Mouse (Mus musculus): ENCODE measurements at regions not wholly inside any gene's neighbourhood (a gene's known extent, or its start where the extent isn't known, plus 50 kb on each side); places are given as distances from the start of the nearest gene placed in this dataset.
A peak's percentile ranks its signal among the peaks of the same experiment; 100 is the strongest.

DNA sequence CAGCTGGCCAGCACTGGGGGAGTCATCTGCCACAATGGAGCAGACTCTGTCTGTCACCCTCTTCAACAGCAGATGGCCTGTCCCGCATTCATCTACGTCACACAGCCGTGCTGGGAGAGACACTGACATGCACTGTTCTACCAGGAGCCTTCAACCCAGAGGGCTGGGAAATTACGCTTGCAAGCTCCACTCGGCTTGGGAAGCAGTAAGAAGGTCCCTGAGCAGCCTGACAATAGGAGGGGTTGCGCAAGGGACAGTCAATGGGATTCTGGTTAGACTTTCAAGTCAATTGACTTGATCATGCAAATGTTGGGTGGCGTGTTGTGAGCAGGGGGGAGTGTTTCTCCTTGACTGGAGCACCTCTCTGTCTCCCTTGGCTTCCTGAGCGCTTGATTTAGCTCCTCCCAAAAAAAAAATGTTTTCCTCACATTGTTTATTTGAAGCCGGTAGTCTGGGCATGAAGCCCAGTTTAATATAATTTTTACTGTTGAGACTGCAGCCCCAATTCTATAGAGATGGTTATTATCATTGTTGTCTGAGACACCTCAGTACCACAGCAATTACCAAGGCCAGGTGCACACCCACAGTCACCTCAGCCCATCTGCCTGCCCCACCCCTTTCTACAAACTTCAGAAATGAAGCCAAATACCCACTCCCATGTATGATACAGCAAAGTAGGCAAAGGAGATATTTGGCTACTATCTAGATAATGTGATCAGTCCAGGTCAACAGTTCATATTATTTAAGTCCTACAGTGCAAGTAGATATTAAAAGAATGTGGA is 99.9 kb upstream of the Klf3 start:
- Histone ChIP-seq H3K27ac (replicated peaks; ENCODE audit: low read depth, low read length) (peak overlapping the region; percentile 54), H3K4me1 (ENCODE audit: control insufficient read depth, insufficient read depth, low read length) (peaks cover 30% of the 10 kb centered on the region), H3K4me3 (ENCODE audit: low read depth, low read length) (no peak overlapping the region), H3K9ac (ENCODE audit: low read depth, low read length) (no peak overlapping the region), H3K27me3 (replicated peaks; ENCODE audit: control insufficient read depth, insufficient read depth, low read length) (no peaks in the 10 kb centered on the region), H3K4me2 (ENCODE audit: low read depth, low read length) (peak overlapping the region; percentile 21; the same call in 1 of the 2 replicates), H3K36me3 (ENCODE audit: control insufficient read depth, insufficient read depth, low read length) (no peaks in the 10 kb centered on the region), H3K9me3 (ENCODE audit: control insufficient read depth, low read length) (no peaks in the 10 kb centered on the region)
- ATAC-seq (ENCODE audit: low read depth): peak; percentile 35
- peak; percentile 82 for DNase-seq (ENCODE audit: low spot score)
- WGBS: 52% methylated on average over 9 of the region's 9 CpGs

DNA sequence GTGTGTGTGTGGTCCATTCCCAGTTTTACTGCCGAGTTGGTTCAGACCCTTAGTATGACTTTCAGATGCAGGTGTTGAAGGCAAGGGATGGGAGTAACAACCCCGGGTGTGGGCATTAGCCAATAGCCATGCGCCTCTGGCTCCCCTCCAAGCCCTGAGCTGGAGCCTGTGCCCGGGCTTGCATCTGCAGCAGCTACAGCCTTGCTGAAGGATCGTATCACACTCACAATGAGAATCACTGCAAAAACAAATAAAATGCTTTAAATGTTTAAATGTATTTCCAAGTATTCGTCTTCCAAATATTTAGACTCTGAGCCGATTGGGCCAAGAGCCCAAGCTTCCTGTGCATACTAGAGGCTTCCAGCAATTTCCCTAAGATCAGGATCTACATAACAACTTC is 99.0 kb upstream of the Klf3 start:
- no peaks in the 10 kb centered on the region for H3K36me3 ChIP-seq (ENCODE audit: control insufficient read depth, insufficient read depth, low read length)
- peak overlapping the region; percentile 36; the same call in 1 of the 2 replicates for H3K27ac ChIP-seq (replicated peaks; ENCODE audit: low read depth, low read length)
- H3K27me3 ChIP-seq (replicated peaks; ENCODE audit: control insufficient read depth, insufficient read depth, low read length): no peaks in the 10 kb centered on the region
- no peak overlapping the region for H3K4me3 ChIP-seq (ENCODE audit: low read depth, low read length)
- 42% methylated on average over 7 of the region's 7 CpGs for WGBS
- H3K4me2 ChIP-seq (ENCODE audit: low read depth, low read length): no peak overlapping the region
- DNase-seq (ENCODE audit: low spot score) (peak; percentile 75), ATAC-seq (ENCODE audit: low read depth) (peak; percentile 45; the same call in 1 of the 2 replicates)
- peaks cover 30% of the 10 kb centered on the region for H3K4me1 ChIP-seq (ENCODE audit: control insufficient read depth, insufficient read depth, low read length)
- no peak overlapping the region for H3K9ac ChIP-seq (ENCODE audit: low read depth, low read length)
- no peaks in the 10 kb centered on the region for H3K9me3 ChIP-seq (ENCODE audit: control insufficient read depth, low read length)

DNA sequence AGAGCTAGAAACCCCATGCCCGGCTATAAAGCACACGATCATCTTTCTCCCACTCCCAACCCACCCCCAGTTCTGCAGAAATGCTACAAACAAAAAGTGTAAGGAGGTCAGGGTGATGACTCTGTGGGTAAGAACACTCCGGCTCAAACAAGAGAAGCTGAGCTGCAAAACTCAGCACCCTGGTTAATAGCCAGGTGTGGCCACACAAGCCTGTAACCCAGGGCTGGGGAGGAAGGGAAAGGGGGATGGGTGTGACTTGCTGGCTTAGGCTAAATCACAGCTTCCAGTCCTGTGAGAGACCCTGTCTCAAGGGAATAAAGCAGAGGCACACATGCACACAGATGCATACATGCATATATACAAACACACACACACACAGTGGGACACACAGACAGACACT is 96.6 kb upstream of the Klf3 start:
- DNase-seq (ENCODE audit: low spot score) (no peak), ATAC-seq (ENCODE audit: low read depth) (peak; percentile 26; the same call in 1 of the 2 replicates)
- 36% methylated on average over 3 of the region's 3 CpGs for WGBS

DNA sequence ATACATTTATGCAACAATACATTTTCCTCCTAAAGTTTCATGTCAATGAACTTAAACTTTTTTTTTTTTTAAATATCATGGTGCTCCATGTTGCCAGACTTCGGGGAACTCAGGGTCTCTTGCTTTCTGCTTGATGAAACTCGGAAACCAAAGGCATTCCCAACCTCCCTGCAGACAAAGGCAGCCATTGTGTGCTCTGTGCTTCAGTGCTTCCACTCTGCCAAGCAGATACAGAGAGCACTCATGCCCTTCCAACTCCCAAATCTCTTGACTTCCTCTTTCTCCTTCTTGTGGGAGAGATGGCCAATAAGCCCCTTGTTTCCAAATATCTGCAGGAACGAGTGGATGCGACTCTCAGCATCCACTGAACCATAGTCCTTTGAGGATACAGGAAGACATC is 94.0 kb upstream of the Klf3 start:
- no peaks in the 10 kb centered on the region for H3K36me3 ChIP-seq (ENCODE audit: control insufficient read depth, insufficient read depth, low read length)
- H3K4me2 ChIP-seq (ENCODE audit: low read depth, low read length): no peak overlapping the region
- no peaks in the 10 kb centered on the region for H3K9me3 ChIP-seq (ENCODE audit: control insufficient read depth, low read length)
- no peaks in the 10 kb centered on the region for H3K27me3 ChIP-seq (replicated peaks; ENCODE audit: control insufficient read depth, insufficient read depth, low read length)
- H3K9ac ChIP-seq (ENCODE audit: low read depth, low read length): no peak overlapping the region
- H3K4me3 ChIP-seq (ENCODE audit: low read depth, low read length): no peak overlapping the region
- DNase-seq (ENCODE audit: low spot score) (peak; percentile 72), ATAC-seq (ENCODE audit: low read depth) (no peak)
- H3K4me1 ChIP-seq (ENCODE audit: control insufficient read depth, insufficient read depth, low read length): peaks cover 8% of the 10 kb centered on the region
- WGBS: 33% methylated on average over 4 of the region's 4 CpGs
- H3K27ac ChIP-seq (replicated peaks; ENCODE audit: low read depth, low read length): no peak overlapping the region

More for the DNA sequence above, 96.6 kb upstream of the Klf3 start:
- Histone ChIP-seq H3K4me3 (ENCODE audit: low read depth, low read length) (no peak overlapping the region), H3K9me3 (ENCODE audit: control insufficient read depth, low read length) (no peaks in the 10 kb centered on the region), H3K9ac (ENCODE audit: low read depth, low read length) (no peak overlapping the region), H3K4me1 (ENCODE audit: control insufficient read depth, insufficient read depth, low read length) (peaks cover 25% of the 10 kb centered on the region), H3K27ac (replicated peaks; ENCODE audit: low read depth, low read length) (no peak overlapping the region), H3K4me2 (ENCODE audit: low read depth, low read length) (no peak overlapping the region), H3K36me3 (ENCODE audit: control insufficient read depth, insufficient read depth, low read length) (no peaks in the 10 kb centered on the region), H3K27me3 (replicated peaks; ENCODE audit: control insufficient read depth, insufficient read depth, low read length) (no peaks in the 10 kb centered on the region)

DNA sequence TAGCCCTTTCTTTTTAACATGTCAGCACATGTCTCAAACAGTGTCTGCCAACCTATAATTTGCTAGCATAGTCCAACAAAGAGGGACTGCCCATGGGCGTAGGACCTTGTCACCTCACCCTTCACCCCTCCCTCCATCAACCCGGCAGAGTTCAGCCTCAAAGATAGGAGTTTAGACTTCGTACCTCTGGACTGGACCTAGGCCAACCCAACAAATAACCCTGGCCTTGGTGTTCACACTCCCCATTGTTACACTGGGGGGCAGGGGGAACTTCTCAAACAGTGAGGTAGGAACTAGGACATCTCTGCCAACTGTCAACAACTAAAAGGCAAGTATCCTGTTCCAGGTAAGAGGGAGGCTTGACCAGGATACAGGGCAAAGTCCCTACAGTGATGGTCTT is 93.0 kb upstream of the Klf3 start:
- no peaks in the 10 kb centered on the region for H3K4me1 ChIP-seq (ENCODE audit: control insufficient read depth, insufficient read depth, low read length)
- no peaks in the 10 kb centered on the region for H3K9me3 ChIP-seq (ENCODE audit: control insufficient read depth, low read length)
- no peaks in the 10 kb centered on the region for H3K36me3 ChIP-seq (ENCODE audit: control insufficient read depth, insufficient read depth, low read length)
- H3K4me3 ChIP-seq (ENCODE audit: low read depth, low read length): no peak overlapping the region
- no peak for DNase-seq (ENCODE audit: low spot score)
- H3K27me3 ChIP-seq (replicated peaks; ENCODE audit: control insufficient read depth, insufficient read depth, low read length): no peaks in the 10 kb centered on the region
- H3K4me2 ChIP-seq (ENCODE audit: low read depth, low read length): no peak overlapping the region
- WGBS: 60% methylated on average over 3 of the region's 3 CpGs
- H3K27ac ChIP-seq (replicated peaks; ENCODE audit: low read depth, low read length): no peak overlapping the region
- H3K9ac ChIP-seq (ENCODE audit: low read depth, low read length): no peak overlapping the region
- ATAC-seq (ENCODE audit: low read depth): no peak

DNA sequence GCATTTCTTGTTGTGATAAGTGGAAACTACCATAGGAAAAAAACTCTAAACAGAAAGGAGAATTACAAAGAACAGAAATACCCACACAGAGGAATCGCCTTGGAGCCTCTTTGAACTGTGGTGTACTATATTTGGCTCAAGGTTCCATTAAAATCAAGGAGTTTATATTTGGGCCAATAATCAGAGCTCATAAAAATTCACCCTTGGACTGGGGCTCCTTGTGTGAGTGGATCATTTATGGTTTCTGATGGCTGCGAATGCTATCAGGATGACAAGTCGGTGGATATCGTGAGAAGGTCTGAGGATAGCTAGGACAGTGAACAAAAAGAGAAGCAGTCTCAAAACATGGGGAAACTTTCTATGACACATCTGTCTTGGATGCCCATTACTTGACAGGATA is 92.2 kb upstream of the Klf3 start:
- DNase-seq (ENCODE audit: low spot score) (no peak), ATAC-seq (ENCODE audit: low read depth) (no peak)
- Histone ChIP-seq H3K9me3 (ENCODE audit: control insufficient read depth, low read length) (no peaks in the 10 kb centered on the region), H3K27ac (replicated peaks; ENCODE audit: low read depth, low read length) (no peak overlapping the region), H3K4me3 (ENCODE audit: low read depth, low read length) (no peak overlapping the region), H3K4me1 (ENCODE audit: control insufficient read depth, insufficient read depth, low read length) (no peaks in the 10 kb centered on the region), H3K9ac (ENCODE audit: low read depth, low read length) (no peak overlapping the region), H3K36me3 (ENCODE audit: control insufficient read depth, insufficient read depth, low read length) (no peaks in the 10 kb centered on the region), H3K4me2 (ENCODE audit: low read depth, low read length) (no peak overlapping the region), H3K27me3 (replicated peaks; ENCODE audit: control insufficient read depth, insufficient read depth, low read length) (no peaks in the 10 kb centered on the region)
- WGBS: 97% methylated on average over 4 of the region's 4 CpGs

DNA sequence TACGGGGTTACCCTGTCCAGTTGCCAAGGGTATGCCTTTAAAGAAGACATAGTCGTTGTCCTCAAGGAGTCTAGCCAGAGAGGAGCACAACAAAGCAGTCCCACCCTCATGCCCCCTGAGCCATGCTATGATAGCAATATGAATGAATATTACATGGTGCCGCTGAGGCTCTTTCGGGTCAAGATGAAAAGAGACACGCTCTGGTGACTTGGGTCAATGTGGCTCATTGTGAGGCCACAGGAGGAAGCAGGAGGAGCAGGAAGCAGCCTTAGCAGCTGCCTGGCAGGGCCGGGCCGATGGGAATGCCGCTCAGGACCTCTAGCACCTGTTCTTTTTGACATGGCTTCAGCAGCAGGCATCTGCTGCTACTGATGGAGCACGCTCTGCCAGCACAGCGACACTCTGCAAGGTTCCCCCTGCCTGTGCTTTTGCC is 89.0 kb upstream of the Klf3 start:
- H3K4me2 ChIP-seq (ENCODE audit: low read depth, low read length): no peak overlapping the region
- H3K36me3 ChIP-seq (ENCODE audit: control insufficient read depth, insufficient read depth, low read length): no peaks in the 10 kb centered on the region
- peak; percentile 81 for ATAC-seq (ENCODE audit: low read depth)
- no peak overlapping the region for H3K9ac ChIP-seq (ENCODE audit: low read depth, low read length)
- DNase-seq (ENCODE audit: low spot score): peak; percentile 65
- 41% methylated on average over 9 of the region's 10 CpGs for WGBS
- H3K27ac ChIP-seq (replicated peaks; ENCODE audit: low read depth, low read length): no peak overlapping the region
- no peaks in the 10 kb centered on the region for H3K4me1 ChIP-seq (ENCODE audit: control insufficient read depth, insufficient read depth, low read length)
- no peaks in the 10 kb centered on the region for H3K27me3 ChIP-seq (replicated peaks; ENCODE audit: control insufficient read depth, insufficient read depth, low read length)
- H3K4me3 ChIP-seq (ENCODE audit: low read depth, low read length): no peak overlapping the region
- H3K9me3 ChIP-seq (ENCODE audit: control insufficient read depth, low read length): no peaks in the 10 kb centered on the region

DNA sequence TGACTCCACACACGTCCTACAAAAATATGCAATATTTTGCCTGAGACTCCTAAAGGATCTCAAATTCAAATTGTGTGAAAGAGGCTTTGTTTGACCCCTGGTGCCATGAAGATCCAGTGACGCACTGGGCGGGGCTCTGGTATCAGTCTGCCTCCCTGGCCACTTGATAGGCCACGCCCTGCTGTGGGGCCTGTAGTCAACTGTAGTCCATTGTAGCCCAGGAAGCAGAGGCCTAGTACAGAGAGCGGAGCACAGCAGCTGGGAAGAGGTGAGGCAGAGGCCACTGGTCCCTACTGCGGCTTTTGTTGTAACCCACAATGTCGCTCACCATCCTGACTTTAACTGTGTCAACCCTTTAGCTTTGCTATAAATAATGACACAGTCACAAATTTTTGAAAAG is 88.5 kb upstream of the Klf3 start:
- H3K27ac ChIP-seq (replicated peaks; ENCODE audit: low read depth, low read length): no peak overlapping the region
- ATAC-seq (ENCODE audit: low read depth): peak; percentile 90
- WGBS: 68% methylated on average over 7 of the region's 7 CpGs
- H3K9me3 ChIP-seq (ENCODE audit: control insufficient read depth, low read length): no peaks in the 10 kb centered on the region
- no peak overlapping the region for H3K4me3 ChIP-seq (ENCODE audit: low read depth, low read length)
- H3K4me2 ChIP-seq (ENCODE audit: low read depth, low read length): no peak overlapping the region
- no peaks in the 10 kb centered on the region for H3K27me3 ChIP-seq (replicated peaks; ENCODE audit: control insufficient read depth, insufficient read depth, low read length)
- H3K9ac ChIP-seq (ENCODE audit: low read depth, low read length): no peak overlapping the region
- H3K36me3 ChIP-seq (ENCODE audit: control insufficient read depth, insufficient read depth, low read length): no peaks in the 10 kb centered on the region
- peak; percentile 76 for DNase-seq (ENCODE audit: low spot score)
- H3K4me1 ChIP-seq (ENCODE audit: control insufficient read depth, insufficient read depth, low read length): no peaks in the 10 kb centered on the region

DNA sequence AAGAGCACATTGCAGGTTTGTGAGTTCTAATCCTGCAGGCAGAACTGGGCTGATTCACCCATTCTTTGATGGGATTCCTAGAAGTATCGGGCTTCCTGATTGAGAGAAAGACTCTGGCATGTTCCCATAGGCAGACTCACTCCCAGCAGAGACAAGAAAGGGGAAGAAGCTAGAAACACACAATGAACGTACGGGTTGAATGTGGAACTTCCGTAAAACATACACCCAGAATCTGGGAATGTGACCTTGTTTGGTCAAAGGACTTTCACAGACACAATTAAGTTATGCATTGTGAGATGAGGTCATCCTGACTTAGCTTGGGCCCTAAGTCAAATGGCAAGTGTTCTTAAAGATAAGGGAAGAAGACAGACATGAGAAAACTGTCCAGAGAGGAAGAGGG is 86.6 kb upstream of the Klf3 start:
- Histone ChIP-seq H3K4me3 (ENCODE audit: low read depth, low read length) (no peak overlapping the region), H3K36me3 (ENCODE audit: control insufficient read depth, insufficient read depth, low read length) (no peaks in the 10 kb centered on the region), H3K9ac (ENCODE audit: low read depth, low read length) (no peak overlapping the region), H3K4me2 (ENCODE audit: low read depth, low read length) (no peak overlapping the region), H3K4me1 (ENCODE audit: control insufficient read depth, insufficient read depth, low read length) (no peaks in the 10 kb centered on the region), H3K9me3 (ENCODE audit: control insufficient read depth, low read length) (0 out of 2 replicates have a peak, but pooled peaks cover 7% of the 10 kb centered on the region), H3K27ac (replicated peaks; ENCODE audit: low read depth, low read length) (no peak overlapping the region), H3K27me3 (replicated peaks; ENCODE audit: control insufficient read depth, insufficient read depth, low read length) (no peaks in the 10 kb centered on the region)
- DNase-seq (ENCODE audit: low spot score): no peak
- 92% methylated on average over 4 of the region's 4 CpGs for WGBS
- ATAC-seq (ENCODE audit: low read depth): no peak
